Mouse (Mus musculus) heart, adult 2 months (tissue): ENCODE measurements around the gene Rae1.

Experiments used
- CTCF ChIP-seq: fragments of 200-600 bp; IDR thresholded peaks from 2 replicates; pipeline ENCODE4 v1.8.1; 2022; ENCODE audit warnings: antibody characterized with exemption, mild to moderate bottlenecking, moderate library complexity
- POLR2A ChIP-seq: fragments of 200-500 bp; IDR thresholded peaks from 2 replicates; pipeline ENCODE4 v1.6.1; 2011; ENCODE audit warnings: mild to moderate bottlenecking, low read depth, low read length, control low read depth; ENCODE audit not compliant: insufficient read depth

- TF ChIP-seq POLR2A (no peak), CTCF (no peak)
Observed at GRCm38 (mm10) chr2:173037827-173038607, 38.1 kb downstream of the Rae1 start.
